ENCODE assay signal across 10 mouse cellular contexts in genomic region chr4:46544313-46544712, GRCm38 (mm10). TPM values are rescaled to one million over a fixed set of nuclear protein-coding genes. Genes with fewer than 3 reads are reported as not detected.
DNase-seq lines count a peak whose midpoint lies in the region; ATAC-seq and TF ChIP-seq lines count a peak whose summit lies in the region.
"Had no signal": no experiment of that assay in that cellular context is flagged by ENCODE, and none has a peak within 500 bp of the region (broad histone marks: within the 10 kb centered on the region; RNA-seq: fewer than 3 reads in every experiment).

No protein-coding gene starts in this region.

- H3K27me3 ChIP-seq in forebrain, postnatal 0 days (ENCODE audit: insufficient read depth, low read length) = no peaks in the 10 kb centered on the region
- no peaks in the 10 kb centered on the region for H3K27me3 ChIP-seq in forebrain, embryonic 14.5 days (replicated peaks; ENCODE audit: control insufficient read depth, insufficient read depth, low read length)
- H3K27me3 ChIP-seq in testis, adult 2 months (ENCODE audit: control insufficient read depth, insufficient read depth, low read length) = no peaks in the 10 kb centered on the region
- H3K27me3 ChIP-seq: stomach, embryonic 15.5 days had no signal

- no peaks in the 10 kb centered on the region for H3K9me3 ChIP-seq in forebrain, postnatal 0 days (ENCODE audit: low read length)
- no peaks in the 10 kb centered on the region for H3K9me3 ChIP-seq in forebrain, embryonic 14.5 days (replicated peaks; ENCODE audit: control insufficient read depth, low read length)
- H3K9me3 ChIP-seq: heart, embryonic 13.5 days; stomach, embryonic 15.5 days had no signal

- no peak for ATAC-seq in forebrain, postnatal 0 days
- ATAC-seq in forebrain, embryonic 14.5 days = no peak
- peak; percentile 46 to 67; a peak in 1 of 4 replicates for ATAC-seq in hematopoietic stem cell, adult 5-6 weeks (replicated peaks in 1 of 2; ENCODE audit: insufficient read depth in 1 of 2, low FRiP score in 2 of 2, low TSS enrichment in 1 of 2, low read depth in 1 of 2, poor library complexity in 2 of 2, severe bottlenecking in 2 of 2)

- H3K36me3 ChIP-seq in forebrain, postnatal 0 days (ENCODE audit: insufficient read depth) = peaks cover 28% of the 10 kb centered on the region; the same call in 1 of the 2 replicates
- H3K36me3 ChIP-seq in forebrain, embryonic 14.5 days (ENCODE audit: control insufficient read depth, insufficient read depth, low read length) = no peaks in the 10 kb centered on the region
- no peaks in the 10 kb centered on the region for H3K36me3 ChIP-seq in testis, adult 2 months (ENCODE audit: control insufficient read depth, insufficient read depth, low read length)
- H3K36me3 ChIP-seq: heart, embryonic 13.5 days; stomach, embryonic 15.5 days had no signal

- peak; percentile 49 for TF ChIP-seq CTCF in forebrain, postnatal 0 days (IDR thresholded peaks at IDR 0.05; ENCODE audit: low read depth)
- peak; percentile 48; the same call in 1 of the 2 replicates for TF ChIP-seq CTCF in testis, adult 2 months (IDR thresholded peaks at IDR 0.05; ENCODE audit: control insufficient read depth, insufficient read depth, insufficient replicate concordance, low read depth, low read length)

- no peak overlapping the region for H3K9ac ChIP-seq in forebrain, postnatal 0 days
- H3K9ac ChIP-seq in forebrain, embryonic 14.5 days (ENCODE audit: low read length) = no peak overlapping the region
- H3K9ac ChIP-seq: heart, embryonic 13.5 days; stomach, embryonic 15.5 days had no signal

- H3K4me2 ChIP-seq in forebrain, postnatal 0 days (ENCODE audit: low read depth) = no peak overlapping the region
- H3K4me2 ChIP-seq in forebrain, embryonic 14.5 days (ENCODE audit: low read length) = no peak overlapping the region
- H3K4me2 ChIP-seq: heart, embryonic 13.5 days; stomach, embryonic 15.5 days had no signal

- no peak for TF ChIP-seq POLR2A in testis, adult 2 months (IDR thresholded peaks at IDR 0.05; ENCODE audit: control insufficient read depth, low read depth, low read length)

- WGBS in forebrain, postnatal 0 days = 27% methylated on average over 1 of the region's 1 CpGs
- WGBS in forebrain, embryonic 14.5 days = 37% methylated on average over 1 of the region's 1 CpGs

- H3K27ac ChIP-seq in forebrain, postnatal 0 days (ENCODE audit: low read depth, low read length) = no peak overlapping the region
- no peak overlapping the region for H3K27ac ChIP-seq in forebrain, embryonic 14.5 days (ENCODE audit: low read depth, low read length)
- H3K27ac ChIP-seq in testis, adult 2 months (ENCODE audit: control insufficient read depth, insufficient read depth, low read depth, low read length) = no peak overlapping the region
- H3K27ac ChIP-seq: heart, embryonic 13.5 days; stomach, embryonic 15.5 days had no signal

- H3K4me1 ChIP-seq in forebrain, postnatal 0 days (ENCODE audit: insufficient read depth) = no peaks in the 10 kb centered on the region
- H3K4me1 ChIP-seq in forebrain, embryonic 14.5 days (ENCODE audit: control insufficient read depth, insufficient read depth, low read length) = no peaks in the 10 kb centered on the region
- H3K4me1 ChIP-seq in testis, adult 2 months (ENCODE audit: control insufficient read depth, insufficient read depth, low read length) = no peaks in the 10 kb centered on the region; the same call in 1 of the 2 replicates
- H3K4me1 ChIP-seq: heart, embryonic 13.5 days; stomach, embryonic 15.5 days had no signal

- DNase-seq in forebrain, postnatal 0 days = peak; percentile 21
- DNase-seq in forebrain, embryonic 14.5 days (ENCODE audit: low spot score) = no peak
- no peak for DNase-seq in testis, postnatal 14 days (ENCODE audit: low spot score)
- peak; percentile 33 to 43 for DNase-seq in thymus, postnatal 36 days
- DNase-seq in adrenal gland, postnatal 4 days (ENCODE audit: low spot score in 2 of 2) = no peak
- no peak for DNase-seq in embryo, embryonic 10 days (ENCODE audit: low spot score)

- no peak overlapping the region for H3K4me3 ChIP-seq in forebrain, postnatal 0 days (ENCODE audit: low read depth, low read length)
- H3K4me3 ChIP-seq in forebrain, embryonic 14.5 days (ENCODE audit: low read depth, low read length) = no peak overlapping the region
- no peak overlapping the region for H3K4me3 ChIP-seq in testis, adult 2 months (ENCODE audit: control insufficient read depth, low read depth, low read length)
- H3K4me3 ChIP-seq: heart, embryonic 13.5 days; stomach, embryonic 15.5 days had no signal

RNA-seq across cellular contexts. Expression of gene Trim14, which starts 8.4 kb away (rescaled TPM):
- total RNA-seq in forebrain, postnatal 0 days (2014; rRNA removed) = 1.4 and 1.8 TPM in 2 replicates
- 0.73 and 0.82 TPM in 2 replicates for polyA plus RNA-seq in forebrain, postnatal 0 days (2015; fragmentation: Nextera tagmentation; extraction: Ambion mirVana)
- polyA plus RNA-seq in forebrain, embryonic 14.5 days (2014; fragmentation: Nextera tagmentation; extraction: Ambion mirVana) = 1.0 and 1.6 TPM in 2 replicates
- polyA plus RNA-seq in testis, adult 2 months (2012; rRNA removed) = 6.4 and 6.6 TPM in 2 replicates
- 17.7 and 43.5 TPM in 2 replicates for total RNA-seq in hematopoietic stem cell, adult 5-6 weeks (2017)
- 1 to 10 TPM; 7.2 to 7.5 TPM for total RNA-seq in adrenal gland, postnatal 4 days (2021)

RNA-seq across cellular contexts. Expression of gene Nans, which starts 55.3 kb away (rescaled TPM):
- total RNA-seq in forebrain, postnatal 0 days (2014; rRNA removed) = 87.1 and 89.3 TPM in 2 replicates
- 69.8 and 70.2 TPM in 2 replicates for polyA plus RNA-seq in forebrain, postnatal 0 days (2015; fragmentation: Nextera tagmentation; extraction: Ambion mirVana)
- polyA plus RNA-seq in forebrain, embryonic 14.5 days (2014; fragmentation: Nextera tagmentation; extraction: Ambion mirVana) = 77.5 and 81.8 TPM in 2 replicates
- 9.5 and 10.7 TPM in 2 replicates for polyA plus RNA-seq in testis, adult 2 months (2012; rRNA removed)
- 47.3 and 48.7 TPM in 2 replicates for total RNA-seq in hematopoietic stem cell, adult 5-6 weeks (2017)
- 10 to 100 TPM; 51.0 to 51.3 TPM for total RNA-seq in adrenal gland, postnatal 4 days (2021)

RNA-seq across cellular contexts. Expression of gene Coro2a, which starts 57.7 kb away (rescaled TPM):
- 17.8 and 20.6 TPM in 2 replicates for total RNA-seq in forebrain, postnatal 0 days (2014; rRNA removed)
- polyA plus RNA-seq in forebrain, postnatal 0 days (2015; fragmentation: Nextera tagmentation; extraction: Ambion mirVana) = 4.1 and 7.5 TPM in 2 replicates
- polyA plus RNA-seq in forebrain, embryonic 14.5 days (2014; fragmentation: Nextera tagmentation; extraction: Ambion mirVana) = 2.2 and 2.9 TPM in 2 replicates
- 139 and 175 TPM in 2 replicates for polyA plus RNA-seq in testis, adult 2 months (2012; rRNA removed)
- 57.8 and 70.1 TPM in 2 replicates for total RNA-seq in hematopoietic stem cell, adult 5-6 weeks (2017)
- 1 to 10 TPM; 5.1 to 7.0 TPM for total RNA-seq in adrenal gland, postnatal 4 days (2021)

Comparison
In these comparisons a context has a peak if more than half of its experiments do, and no peak if none do; other contexts are left out.
1. DNase-seq: peak in forebrain, postnatal 0 days (single experiment) and thymus, postnatal 36 days (2 of 2); none in forebrain, embryonic 14.5 days (single experiment), testis, postnatal 14 days (single experiment), adrenal gland, postnatal 4 days (0 of 2) and embryo, embryonic 10 days (single experiment).
2. ATAC-seq: peak in hematopoietic stem cell, adult 5-6 weeks (2 of 2); none in forebrain, postnatal 0 days (single experiment) and forebrain, embryonic 14.5 days (single experiment).